Mouse (Mus musculus) thymus, adult 18-20 months (tissue): Measurements from ENCODE around the gene Tmem256.

Source experiments
- DNase-seq, 2 experiments: peaks; one replicate each; pipeline ENCODE4 v3.0.0; 2022; ENCODE audit warnings: mixed read lengths in 2 of 2

The Tmem256 gene

DNA sequence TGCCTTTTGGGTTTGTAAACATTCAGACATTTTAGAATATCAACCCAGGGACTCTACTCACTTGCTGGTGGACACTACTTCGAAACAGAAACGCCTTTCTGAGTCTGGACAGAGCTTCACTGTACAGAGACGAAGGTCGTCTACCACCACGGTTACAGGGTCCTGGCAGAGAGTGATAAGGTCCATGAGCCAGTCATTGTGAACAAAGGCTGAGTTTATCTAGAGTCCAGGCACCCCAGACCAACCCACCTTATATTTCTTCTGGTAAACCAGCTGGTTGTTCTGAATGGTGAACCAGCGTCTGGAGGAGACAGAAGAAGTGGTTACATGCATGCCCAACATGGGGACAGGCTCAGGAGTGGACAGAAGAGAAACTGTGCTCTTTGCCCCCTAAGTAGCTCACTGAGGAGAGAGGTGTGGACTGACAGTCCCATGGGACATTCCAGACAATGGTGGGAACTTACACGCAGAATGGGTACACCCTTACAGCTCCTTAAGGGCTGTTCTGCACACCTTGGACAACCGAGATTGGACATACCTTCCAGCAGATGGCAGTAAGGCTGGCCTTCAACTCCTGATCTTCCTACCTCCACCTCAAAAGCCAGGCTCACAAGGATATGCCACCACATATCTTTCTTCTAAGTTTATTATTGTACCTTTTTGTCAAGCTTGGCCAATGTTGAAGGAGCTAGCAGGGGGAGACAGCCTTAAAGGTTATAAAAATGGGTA, 48.8 kb downstream of the Tmem256 start:
- no peak for DNase-seq
